Mouse (Mus musculus) MN1 (cell line): Measurements from ENCODE around the gene Fam118b.

Experiments
- DNase-seq: peaks from one replicate; pipeline ENCODE4 v3.0.0-alpha.2; 2016; ENCODE audit warnings: low spot score

Fam118b gene

DNA sequence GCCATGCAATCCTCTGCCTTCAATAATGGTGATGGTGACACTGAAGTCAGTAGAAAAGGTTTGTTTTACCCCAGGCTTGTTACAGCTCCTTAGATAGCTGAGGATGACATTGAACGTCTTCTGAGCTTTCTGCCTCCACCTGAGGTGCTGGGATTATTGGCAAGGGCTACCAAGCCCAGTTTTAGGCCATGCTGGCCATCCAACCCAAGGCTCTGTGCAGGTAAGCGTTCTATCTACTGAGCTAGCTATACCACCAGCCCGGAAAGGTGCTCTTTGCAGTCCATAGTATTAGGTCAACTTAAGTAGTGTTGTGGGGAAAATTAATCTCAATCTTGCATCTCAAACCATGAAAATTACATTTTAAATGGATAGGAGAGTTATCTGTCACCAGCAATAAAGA lies 70.0 kb downstream of the Fam118b start:
- no peak for DNase-seq

DNA sequence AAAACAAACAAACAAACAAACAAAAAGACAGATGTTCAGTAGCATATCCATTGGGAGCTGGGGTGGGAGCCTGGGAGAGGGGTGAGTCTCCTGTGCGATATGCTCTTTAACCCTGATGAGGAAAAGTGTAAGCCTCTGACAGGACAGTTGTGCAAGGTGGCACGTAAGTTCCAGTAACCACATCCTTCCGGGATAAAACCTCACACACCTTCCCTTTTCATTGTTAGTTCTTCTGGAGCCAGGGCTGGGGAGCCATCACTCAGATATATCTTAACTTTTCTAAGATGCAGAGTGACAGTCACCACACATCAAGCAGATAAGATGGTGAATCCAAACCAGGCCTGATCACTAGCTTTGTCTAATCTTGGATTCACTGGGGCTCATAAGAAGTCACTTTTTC lies 73.6 kb downstream of the Fam118b start:
- no peak for DNase-seq

DNA sequence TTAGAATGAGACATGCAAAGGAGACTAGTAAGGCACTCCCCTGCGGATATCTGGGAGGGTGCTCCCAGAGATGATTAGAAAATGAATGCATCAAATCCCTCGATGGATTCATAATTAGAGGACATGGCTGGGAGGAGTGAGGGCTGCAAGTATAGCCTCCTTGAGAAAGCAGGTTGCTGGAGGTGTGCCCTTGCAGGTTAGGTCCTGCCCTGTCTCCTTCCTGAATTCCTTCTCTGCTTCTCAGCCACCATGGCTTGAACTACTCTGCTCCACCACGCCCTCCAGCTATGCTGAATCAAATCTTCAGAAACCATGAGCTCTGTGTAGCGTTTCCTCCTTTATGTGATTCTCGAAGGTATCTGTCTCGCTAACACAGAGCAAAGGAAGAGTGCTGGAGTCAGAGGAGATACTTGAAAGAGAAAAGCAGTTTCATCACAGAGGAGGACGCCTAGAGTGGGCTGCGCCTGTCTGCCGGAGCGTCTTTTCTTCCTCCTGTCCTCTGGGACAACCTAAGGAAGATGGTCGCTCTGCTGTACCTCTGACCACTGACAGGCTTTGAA lies 74.5 kb downstream of the Fam118b start:
- DNase-seq = no peak

DNA sequence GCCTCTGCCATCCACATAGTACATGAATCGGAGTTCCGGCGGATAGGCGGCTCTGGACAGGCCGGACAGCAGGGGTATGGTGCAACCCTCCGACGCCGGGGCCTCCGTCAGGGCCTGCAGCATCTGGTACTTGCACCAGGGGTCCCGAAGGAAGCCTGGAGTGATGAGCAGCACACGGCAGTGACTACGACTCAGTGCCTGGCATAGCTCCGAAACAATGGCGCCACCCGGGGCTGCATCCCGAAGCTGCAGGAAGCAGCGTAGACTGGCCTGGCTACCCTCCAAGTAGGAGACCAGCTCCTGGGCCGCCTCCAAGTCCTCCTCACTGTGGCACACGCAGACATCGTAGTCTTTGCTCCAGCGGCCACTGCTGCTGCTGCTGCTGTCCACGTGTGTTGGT lies 78.9 kb downstream of the Fam118b start:
- peak; percentile 74 for DNase-seq

DNA sequence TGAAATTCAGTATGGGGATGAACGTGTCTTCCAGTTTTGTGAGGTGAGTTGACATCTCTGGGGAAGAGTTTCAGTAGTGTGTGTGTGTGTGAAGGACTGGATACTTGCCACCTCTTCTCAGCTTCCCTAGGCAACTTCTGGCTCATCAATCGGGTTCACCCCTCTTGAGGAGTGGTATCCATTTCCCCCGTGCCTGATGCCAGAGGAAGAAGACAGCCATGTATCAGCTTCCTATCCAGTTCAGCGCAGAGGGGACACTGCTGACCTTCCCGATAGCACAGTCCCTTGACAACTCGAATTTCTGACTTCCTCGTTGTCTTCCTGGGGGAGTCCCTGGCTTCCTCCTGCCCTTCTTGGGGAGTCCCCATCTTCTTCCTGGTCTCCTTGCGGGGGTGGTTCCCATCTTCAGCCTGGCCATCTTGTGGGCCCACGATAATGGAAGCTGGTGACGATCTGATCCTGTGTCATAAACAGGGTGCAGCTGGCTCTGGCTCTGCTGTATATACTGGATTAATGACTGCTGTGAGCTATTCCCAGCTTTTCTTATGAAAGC lies 80.2 kb downstream of the Fam118b start:
- no peak for DNase-seq

DNA sequence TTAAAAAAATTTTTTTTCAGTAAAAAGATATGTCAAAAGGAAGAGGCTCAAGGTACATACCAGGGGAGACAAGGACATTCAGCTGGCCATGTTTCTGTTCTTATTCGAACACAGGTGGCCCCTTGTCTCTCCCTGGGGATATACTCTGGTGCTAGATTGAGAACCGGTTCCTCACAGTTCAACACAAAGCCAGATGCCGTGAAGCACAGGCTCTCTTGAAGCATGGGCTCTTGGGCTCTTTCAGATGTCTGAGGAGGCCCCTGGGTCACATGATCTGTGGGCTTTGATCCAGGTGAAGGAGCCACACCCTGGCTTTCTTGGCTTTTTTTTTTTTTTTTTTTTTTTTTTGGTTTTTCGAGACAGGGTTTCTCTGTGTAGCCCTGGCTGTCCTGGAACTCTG lies 81.2 kb downstream of the Fam118b start:
- DNase-seq = no peak

DNA sequence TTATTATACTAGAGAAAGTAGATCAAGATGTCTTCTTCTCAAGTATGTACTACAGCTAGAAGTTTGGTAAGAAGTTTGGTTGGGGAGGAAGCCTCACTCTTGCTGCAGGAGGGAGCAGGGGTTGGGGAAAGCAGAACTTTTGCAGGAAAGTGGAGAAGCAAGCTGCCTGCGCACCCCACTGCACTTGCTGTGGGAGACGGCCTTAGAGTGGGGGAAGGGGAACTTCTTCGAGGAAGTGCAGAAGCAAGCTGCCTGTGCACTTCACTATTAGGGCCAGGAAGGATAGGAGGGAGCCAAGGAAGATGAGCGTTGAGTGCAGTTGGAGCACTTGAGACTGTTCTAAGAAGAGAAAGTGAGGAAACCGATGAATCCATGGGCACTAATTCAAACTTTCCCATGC lies 84.2 kb downstream of the Fam118b start:
- DNase-seq = no peak

DNA sequence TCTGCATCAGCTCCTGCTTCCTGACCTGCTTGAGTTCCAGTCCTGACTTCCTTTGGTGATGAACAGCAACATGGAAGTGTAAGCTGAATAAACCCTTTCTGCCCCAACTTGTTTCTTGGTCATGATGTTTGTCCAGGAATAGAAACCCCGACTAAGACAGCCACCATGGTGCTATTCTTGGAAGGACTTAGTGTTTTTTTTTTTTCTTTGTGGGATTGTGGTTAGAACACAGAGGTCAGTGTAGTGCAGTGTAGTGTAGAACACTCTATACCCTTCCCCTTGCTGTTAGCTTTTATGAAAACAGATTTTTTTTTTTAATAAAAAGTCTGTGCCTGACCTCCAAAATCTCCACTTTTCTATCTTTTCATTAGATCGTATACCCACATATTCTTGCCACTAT lies 84.8 kb downstream of the Fam118b start:
- DNase-seq = no peak

DNA sequence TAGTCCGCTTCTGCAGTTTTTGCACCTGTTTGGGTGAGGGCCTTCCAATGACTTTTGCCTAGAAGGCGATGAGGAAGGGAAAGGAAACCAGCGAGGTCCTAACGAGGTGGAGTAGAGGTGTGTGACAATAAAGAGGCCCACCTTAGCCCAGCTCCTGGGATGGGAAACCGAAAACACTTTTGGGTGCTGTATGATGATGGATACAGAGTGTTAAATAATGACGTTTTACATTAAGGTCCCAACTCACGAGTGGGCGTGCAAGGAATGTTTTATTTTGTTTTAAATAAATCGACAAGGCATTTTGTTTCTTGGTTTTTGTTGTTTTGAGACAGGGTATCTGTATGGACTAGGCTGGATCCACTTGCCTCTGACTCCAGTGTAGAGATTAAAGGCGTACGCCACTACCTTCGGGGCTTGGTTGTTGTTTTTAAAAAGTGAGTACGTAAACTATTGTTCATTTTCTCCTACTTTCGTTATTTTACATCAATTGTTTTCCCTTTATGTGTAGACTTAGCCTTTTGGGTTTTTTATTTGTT lies 91.4 kb downstream of the Fam118b start:
- no peak for DNase-seq

DNA sequence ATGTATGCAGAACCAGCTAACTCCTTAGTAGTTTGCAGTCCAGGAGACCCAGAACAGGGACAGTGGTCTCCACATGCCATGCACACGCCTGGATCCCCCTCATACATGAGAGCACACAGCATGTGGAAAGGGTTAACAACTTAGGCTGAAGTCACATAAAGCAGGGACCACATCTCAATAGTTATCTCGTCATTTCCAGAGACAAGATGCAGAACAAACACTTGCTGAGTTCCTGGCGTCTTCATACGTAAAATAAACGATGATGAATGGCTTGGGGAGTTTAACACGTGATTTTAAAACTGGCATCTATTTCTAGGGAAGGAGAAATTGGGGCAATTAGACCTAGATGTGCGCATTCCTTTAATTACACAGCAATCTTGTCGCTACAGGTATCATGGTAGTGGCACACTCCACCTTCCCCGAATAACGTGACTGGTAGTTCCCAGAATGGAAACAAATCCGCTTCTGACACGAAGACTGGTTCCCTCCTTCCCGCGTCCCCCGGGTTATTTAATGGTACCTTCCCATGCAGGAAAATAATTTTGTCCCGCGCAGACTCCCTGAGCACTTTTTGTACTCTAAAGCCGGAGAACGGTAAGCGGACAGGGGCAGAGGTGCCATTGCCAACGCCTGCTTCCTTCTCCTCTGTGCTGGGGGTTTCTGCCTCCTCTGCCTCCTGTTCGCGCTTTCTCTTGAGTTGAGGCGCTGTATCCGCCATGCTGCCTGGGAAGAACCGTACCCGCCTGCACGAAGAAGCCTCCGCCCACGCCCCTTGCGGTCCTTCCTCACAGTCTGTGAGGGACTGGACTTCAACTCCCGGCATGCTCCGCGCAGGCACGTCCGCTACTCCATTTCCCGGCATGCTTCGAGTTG lies 92.1 kb downstream of the Fam118b start, which contains the start of gene Dcps:
Dcps (minus strand) TSS at position 811 of the 873 bp plus-strand sequence.
- peak; percentile 81 for DNase-seq

DNA sequence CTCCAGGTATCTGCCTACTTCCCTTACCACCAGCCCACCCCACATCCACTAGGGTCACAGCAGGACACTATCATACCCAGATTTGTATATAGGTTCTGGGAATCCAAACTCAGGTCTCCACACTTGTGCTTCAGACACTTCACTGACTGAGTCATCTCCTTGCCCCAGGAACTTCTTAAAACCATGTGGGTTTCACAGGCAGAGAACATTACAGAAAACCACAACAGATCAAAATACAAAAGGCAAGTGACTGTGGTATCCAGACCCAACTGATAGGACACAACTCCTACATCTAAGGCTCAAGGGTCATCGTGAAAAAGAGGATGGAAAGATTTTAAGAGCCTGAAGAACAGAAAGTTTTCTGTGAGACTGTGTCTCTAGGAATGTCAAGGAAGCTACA lies 94.3 kb downstream of the Fam118b start:
- DNase-seq = no peak

DNA sequence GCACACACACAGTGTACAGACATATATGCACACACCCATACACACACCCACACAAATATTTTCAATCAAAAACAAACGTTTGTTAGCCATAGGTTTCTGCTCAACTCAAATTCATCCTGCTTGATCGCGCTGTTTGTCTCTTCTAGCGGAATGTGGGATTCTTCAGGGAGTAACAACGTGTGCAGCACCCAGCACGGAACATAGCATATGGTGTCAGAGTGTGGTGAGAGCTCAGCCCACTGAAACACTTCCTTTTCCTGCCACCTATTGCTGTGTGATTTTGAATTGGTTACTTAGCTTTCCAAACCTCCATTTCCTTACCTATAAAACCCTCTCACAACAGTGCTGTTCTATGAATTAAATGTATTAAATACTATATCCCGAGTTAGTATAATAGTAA lies 97.5 kb downstream of the Fam118b start:
- no peak for DNase-seq
